Mouse (Mus musculus): ENCODE measurements around the gene Svip. TPM values are rescaled to one million over a fixed set of nuclear protein-coding genes. Genes with fewer than 3 reads are reported as not detected.
A peak's percentile ranks its signal among the peaks of the same experiment; 100 is the strongest.

The Svip gene
- polyA plus RNA-seq, 1 experiment from 2014 or later, result 24.1 TPM

DNA sequence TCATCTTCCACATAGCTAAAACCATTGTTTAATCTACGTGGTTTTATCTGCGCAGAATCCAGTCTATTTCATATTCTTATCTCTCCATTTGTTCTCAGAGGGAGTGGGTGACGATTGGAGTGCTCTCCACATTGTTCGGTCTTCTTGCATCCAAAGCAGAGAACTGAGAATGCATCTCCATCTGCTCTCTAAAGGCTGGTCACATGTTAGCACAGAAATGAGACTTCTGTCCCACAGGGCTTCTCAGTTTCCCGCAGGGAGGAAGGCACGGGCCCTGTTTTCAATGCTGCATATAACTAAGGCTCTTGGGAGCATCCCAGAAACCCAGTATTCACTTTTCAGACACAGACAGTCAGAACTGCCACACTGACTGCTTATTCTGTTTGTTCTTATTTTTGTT is 20.1 kb downstream of the Svip start:
- WGBS (ENCODE audit: insufficient replicate concordance), result 71% methylated on average over 6 of the region's 6 CpGs
- no peak overlapping the region for H3K27ac ChIP-seq
- no peaks in the 10 kb centered on the region for H3K9me3 ChIP-seq (replicated peaks)
- H3K4me1 ChIP-seq (replicated peaks), result peaks cover 70% of the 10 kb centered on the region
- H3K4me2 ChIP-seq, result no peak overlapping the region
- no peak overlapping the region for H3K4me3 ChIP-seq (replicated peaks)
- no peaks in the 10 kb centered on the region for H3K27me3 ChIP-seq
- no peaks in the 10 kb centered on the region for H3K36me3 ChIP-seq
- DNase-seq (no peak), ATAC-seq (ENCODE audit: low read depth) (no peak)
- no peak overlapping the region for H3K9ac ChIP-seq

DNA sequence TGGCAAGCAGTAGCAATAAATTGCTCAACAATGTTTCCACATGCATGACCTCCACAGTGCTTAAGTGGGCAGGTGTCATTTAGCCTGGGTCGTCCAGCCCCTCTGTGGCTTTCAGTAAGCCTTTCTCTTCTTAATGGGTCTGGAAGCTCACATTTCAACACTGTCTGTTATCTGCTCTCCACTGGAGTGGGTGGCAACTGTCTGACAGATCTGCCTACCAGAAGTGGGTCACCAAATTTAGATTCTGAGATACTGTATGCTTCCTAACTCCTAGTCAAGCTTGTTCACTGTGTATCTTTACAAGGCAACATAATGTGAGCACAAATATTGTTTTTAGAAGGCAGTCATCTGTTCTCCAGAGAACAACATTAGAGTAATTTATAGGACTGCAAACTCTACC is 23.5 kb downstream of the Svip start:
- Histone ChIP-seq H3K36me3 (no peaks in the 10 kb centered on the region), H3K4me1 (replicated peaks) (peaks cover 44% of the 10 kb centered on the region), H3K27me3 (no peaks in the 10 kb centered on the region), H3K9ac (peak overlapping the region; percentile 38), H3K4me2 (peak overlapping the region; percentile 35), H3K27ac (peak overlapping the region; percentile 37), H3K4me3 (replicated peaks) (no peak overlapping the region), H3K9me3 (replicated peaks) (no peaks in the 10 kb centered on the region)
- ATAC-seq (ENCODE audit: low read depth) (peak; percentile 88), DNase-seq (no peak)
- WGBS (ENCODE audit: insufficient replicate concordance), result 13% methylated on average over 1 of the region's 1 CpGs

- H3K9ac ChIP-seq, result no peak overlapping the region
- ATAC-seq (ENCODE audit: low read depth), result no peak
These were observed 26.5 kb downstream of the Svip start for GRCm38 (mm10) chr7:51979271-51979670.

GRCm38 (mm10) chr7:51975181-51975580 is 30.6 kb downstream of the Svip start:
- Histone ChIP-seq H3K4me1 (replicated peaks) (peaks cover 8% of the 10 kb centered on the region), H3K27ac (no peak overlapping the region), H3K9me3 (replicated peaks) (no peaks in the 10 kb centered on the region), H3K27me3 (no peaks in the 10 kb centered on the region), H3K36me3 (no peaks in the 10 kb centered on the region), H3K9ac (no peak overlapping the region), H3K4me3 (replicated peaks) (no peak overlapping the region), H3K4me2 (no peak overlapping the region)
- DNase-seq (no peak), ATAC-seq (ENCODE audit: low read depth) (peak; percentile 72)
- 48% methylated on average over 6 of the region's 6 CpGs for WGBS (ENCODE audit: insufficient replicate concordance)

More at GRCm38 (mm10) chr7:51979271-51979670, 26.5 kb downstream of the Svip start:
- Histone ChIP-seq H3K27me3 (no peaks in the 10 kb centered on the region), H3K36me3 (no peaks in the 10 kb centered on the region), H3K4me3 (replicated peaks) (no peak overlapping the region), H3K4me2 (no peak overlapping the region), H3K4me1 (replicated peaks) (peaks cover 35% of the 10 kb centered on the region), H3K9me3 (replicated peaks) (no peaks in the 10 kb centered on the region), H3K27ac (no peak overlapping the region)
- 30% methylated on average over 5 of the region's 5 CpGs for WGBS (ENCODE audit: insufficient replicate concordance)
- DNase-seq, result no peak

DNA sequence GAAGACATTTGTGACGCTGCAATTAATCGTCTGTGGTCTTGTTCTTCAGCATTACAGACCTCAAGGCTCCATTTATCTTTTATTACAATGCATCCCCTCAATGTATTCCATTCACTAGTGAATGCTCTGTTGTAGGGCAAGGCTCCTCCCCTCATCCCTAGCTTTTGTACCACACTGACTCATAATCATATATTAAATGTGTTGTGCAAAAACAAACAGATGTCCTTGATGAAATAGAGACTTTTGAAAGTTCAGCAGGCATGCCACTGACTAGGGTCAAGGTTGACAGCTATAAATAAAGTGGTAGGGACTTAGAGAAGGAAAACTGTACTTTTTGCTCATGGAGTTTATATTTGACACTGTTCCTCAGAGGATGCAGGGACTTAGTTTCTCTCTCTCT is 32.3 kb downstream of the Svip start:
- Histone ChIP-seq H3K9me3 (replicated peaks) (no peaks in the 10 kb centered on the region), H3K4me3 (replicated peaks) (no peak overlapping the region), H3K27me3 (no peaks in the 10 kb centered on the region), H3K9ac (no peak overlapping the region), H3K36me3 (no peaks in the 10 kb centered on the region), H3K4me1 (replicated peaks) (peaks cover 8% of the 10 kb centered on the region), H3K27ac (no peak overlapping the region), H3K4me2 (no peak overlapping the region)
- 60% methylated on average over 2 of the region's 2 CpGs for WGBS (ENCODE audit: insufficient replicate concordance)
- ATAC-seq (ENCODE audit: low read depth) (no peak), DNase-seq (no peak)

DNA sequence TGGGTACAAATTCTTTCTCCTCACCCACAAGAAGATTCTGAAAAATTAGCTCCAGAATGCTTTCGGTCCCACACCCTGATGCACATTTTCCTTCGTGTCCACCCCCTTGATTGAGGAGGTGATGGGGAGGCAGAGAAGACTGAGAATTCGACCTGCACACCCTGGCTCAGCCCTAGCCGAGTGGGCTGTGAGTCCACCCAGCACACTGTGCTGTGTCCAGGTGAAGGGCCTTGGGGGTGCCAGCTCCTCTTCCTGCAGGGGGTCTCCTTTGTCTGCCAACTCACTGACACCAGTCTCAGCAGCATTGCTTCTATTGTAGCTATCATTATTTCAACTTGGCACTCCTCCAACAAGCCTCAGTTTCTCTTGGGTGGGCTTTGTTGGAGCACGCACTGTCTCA is 32.7 kb downstream of the Svip start:
- H3K9ac ChIP-seq, result no peak overlapping the region
- H3K36me3 ChIP-seq, result no peaks in the 10 kb centered on the region
- DNase-seq, result no peak
- H3K27ac ChIP-seq, result no peak overlapping the region
- H3K4me1 ChIP-seq (replicated peaks), result peaks cover 8% of the 10 kb centered on the region
- no peak overlapping the region for H3K4me2 ChIP-seq
- no peak overlapping the region for H3K4me3 ChIP-seq (replicated peaks)
- ATAC-seq (ENCODE audit: low read depth), result 0 out of 2 replicates have a peak, but pooled peaks have one; percentile 23
- 61% methylated on average over 5 of the region's 5 CpGs for WGBS (ENCODE audit: insufficient replicate concordance)
- H3K27me3 ChIP-seq, result no peaks in the 10 kb centered on the region
- H3K9me3 ChIP-seq (replicated peaks), result no peaks in the 10 kb centered on the region

- no peak for ATAC-seq (ENCODE audit: low read depth)
- DNase-seq, result no peak
- 28% methylated on average over 6 of the region's 6 CpGs for WGBS (ENCODE audit: insufficient replicate concordance)
These were observed 33.5 kb downstream of the Svip start for GRCm38 (mm10) chr7:51972252-51972855.

DNA sequence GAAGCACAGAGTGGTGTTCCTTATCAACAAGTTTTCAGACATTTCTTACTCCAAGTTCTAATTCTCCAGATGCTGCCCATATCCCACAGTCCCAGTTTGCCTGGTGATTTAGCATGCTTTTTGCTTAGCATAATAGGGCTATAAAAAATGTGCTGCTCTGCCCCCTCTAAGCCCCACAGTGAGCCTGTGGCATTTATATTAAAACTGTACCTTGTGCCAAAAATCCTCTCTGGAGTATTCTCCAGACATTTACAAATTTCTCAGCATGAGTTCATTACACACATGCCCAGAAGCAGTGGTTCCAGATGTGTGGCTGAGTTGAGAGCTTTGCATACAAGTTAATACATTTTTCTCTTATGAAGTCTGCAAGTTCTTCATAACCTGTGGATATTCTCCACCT is 36.4 kb downstream of the Svip start:
- Histone ChIP-seq H3K27me3 (no peaks in the 10 kb centered on the region), H3K4me3 (replicated peaks) (no peak overlapping the region), H3K9me3 (replicated peaks) (no peaks in the 10 kb centered on the region), H3K4me1 (replicated peaks) (no peaks in the 10 kb centered on the region), H3K36me3 (no peaks in the 10 kb centered on the region), H3K27ac (no peak overlapping the region), H3K9ac (no peak overlapping the region), H3K4me2 (no peak overlapping the region)
- ATAC-seq (ENCODE audit: low read depth), result no peak
- no peak for DNase-seq

More at GRCm38 (mm10) chr7:51972252-51972855, 33.5 kb downstream of the Svip start:
- Histone ChIP-seq H3K27me3 (no peaks in the 10 kb centered on the region), H3K4me2 (no peak overlapping the region), H3K36me3 (no peaks in the 10 kb centered on the region), H3K9me3 (replicated peaks) (no peaks in the 10 kb centered on the region), H3K9ac (no peak overlapping the region), H3K4me1 (replicated peaks) (peaks cover 8% of the 10 kb centered on the region), H3K4me3 (replicated peaks) (no peak overlapping the region), H3K27ac (no peak overlapping the region)

DNA sequence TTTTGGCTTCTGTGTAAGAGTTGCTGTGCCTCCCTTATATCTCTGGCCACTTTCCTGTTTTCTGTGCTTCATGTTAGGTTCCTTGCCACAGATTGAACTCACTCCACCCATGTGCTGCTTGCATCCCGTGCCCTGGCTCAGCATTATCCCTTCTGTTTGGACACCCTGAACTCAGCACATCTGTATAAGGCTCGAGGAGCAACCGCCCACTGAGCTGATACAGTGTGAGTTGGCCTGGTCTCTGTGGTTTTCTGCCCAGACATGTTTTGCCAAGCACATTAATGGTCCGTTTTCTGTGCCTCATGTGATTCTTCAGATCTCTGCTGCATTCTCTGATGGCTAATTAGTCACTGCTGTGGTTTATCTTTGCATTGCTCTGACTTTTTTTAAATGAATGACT is 38.2 kb downstream of the Svip start:
- no peaks in the 10 kb centered on the region for H3K36me3 ChIP-seq
- no peaks in the 10 kb centered on the region for H3K9me3 ChIP-seq (replicated peaks)
- H3K27me3 ChIP-seq, result no peaks in the 10 kb centered on the region
- no peaks in the 10 kb centered on the region for H3K4me1 ChIP-seq (replicated peaks)
- no peak overlapping the region for H3K9ac ChIP-seq
- no peak for DNase-seq
- 55% methylated on average over 4 of the region's 4 CpGs for WGBS (ENCODE audit: insufficient replicate concordance)
- H3K27ac ChIP-seq, result no peak overlapping the region
- no peak overlapping the region for H3K4me3 ChIP-seq (replicated peaks)
- H3K4me2 ChIP-seq, result no peak overlapping the region
- no peak for ATAC-seq (ENCODE audit: low read depth)

DNA sequence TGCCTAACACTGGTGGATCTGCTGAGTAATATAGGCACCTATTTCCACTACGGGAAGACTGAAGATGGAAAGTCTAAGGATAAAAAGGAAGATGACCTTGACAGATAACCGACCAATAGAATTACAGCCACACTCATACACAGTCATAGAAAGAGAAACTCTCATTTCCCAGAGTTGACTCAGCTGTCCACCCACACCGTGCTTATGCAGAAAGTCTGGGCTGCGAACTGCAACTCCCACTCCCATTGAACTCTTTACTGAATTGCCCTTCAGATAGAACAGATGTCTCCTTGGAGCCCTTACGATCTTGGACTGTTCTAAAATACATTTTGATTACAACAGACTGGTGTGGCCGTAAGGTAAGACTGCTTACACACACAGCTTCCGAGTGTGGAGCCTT is 41.1 kb downstream of the Svip start:
- Histone ChIP-seq H3K4me2 (no peak overlapping the region), H3K4me3 (replicated peaks) (no peak overlapping the region), H3K27me3 (no peaks in the 10 kb centered on the region), H3K9ac (no peak overlapping the region), H3K4me1 (replicated peaks) (no peaks in the 10 kb centered on the region), H3K9me3 (replicated peaks) (no peaks in the 10 kb centered on the region), H3K36me3 (no peaks in the 10 kb centered on the region), H3K27ac (no peak overlapping the region)
- ATAC-seq (ENCODE audit: low read depth) (no peak), DNase-seq (no peak)
- 68% methylated on average over 7 of the region's 7 CpGs for WGBS (ENCODE audit: insufficient replicate concordance)

DNA sequence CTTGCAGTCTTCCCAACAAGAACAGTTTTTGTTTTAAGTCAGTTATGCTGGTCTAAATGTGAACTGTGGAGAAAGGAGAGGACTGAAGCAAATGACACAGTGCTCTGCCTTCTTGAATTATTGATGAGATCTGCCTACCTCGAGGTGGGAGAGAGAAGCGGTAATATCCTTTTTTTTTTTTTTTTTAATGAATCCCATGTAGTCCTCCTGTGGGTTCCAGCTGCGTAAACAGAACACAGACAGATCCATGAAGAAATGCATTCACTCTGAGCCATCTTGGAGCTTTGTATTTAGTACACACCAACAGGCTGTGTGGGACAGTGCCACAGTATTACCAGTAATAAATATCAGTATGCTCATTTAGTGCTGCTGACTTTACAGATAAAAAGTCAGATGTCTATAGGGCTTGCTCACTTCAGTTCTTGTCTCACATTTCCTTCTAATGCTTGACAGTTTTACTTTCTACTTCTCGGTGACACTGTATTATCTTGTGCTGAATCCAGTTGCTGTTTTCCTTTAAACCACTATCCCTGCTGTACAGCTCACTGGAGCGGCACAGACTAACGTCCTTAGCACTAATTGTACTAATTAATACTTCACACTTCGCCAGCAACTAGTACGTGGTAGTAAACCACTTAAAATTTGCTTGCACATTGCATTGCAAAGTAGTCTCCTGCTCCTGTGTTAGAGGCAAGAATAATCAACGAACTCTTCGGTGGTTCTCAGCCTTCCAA is 43.4 kb downstream of the Svip start:
- no peak overlapping the region for H3K4me3 ChIP-seq (replicated peaks)
- H3K36me3 ChIP-seq, result no peaks in the 10 kb centered on the region
- no peak overlapping the region for H3K27ac ChIP-seq
- no peak overlapping the region for H3K9ac ChIP-seq
- 71% methylated on average over 10 of the region's 10 CpGs for WGBS (ENCODE audit: insufficient replicate concordance)
- DNase-seq, result no peak
- ATAC-seq (ENCODE audit: low read depth), result no peak
- H3K4me1 ChIP-seq (replicated peaks), result no peaks in the 10 kb centered on the region
- no peaks in the 10 kb centered on the region for H3K27me3 ChIP-seq
- no peak overlapping the region for H3K4me2 ChIP-seq
- H3K9me3 ChIP-seq (replicated peaks), result no peaks in the 10 kb centered on the region
